Mouse (Mus musculus): Measurements from ENCODE around the gene Scrn1.
A peak's percentile ranks its signal among the peaks of the same experiment; 100 is the strongest.

Scrn1 gene

GRCm38 (mm10) chr6:54531048-54531481 is 35.2 kb downstream of the Scrn1 start:
- DNase-seq (ENCODE audit: low read depth, low spot score), result no peak

- no peak for DNase-seq (ENCODE audit: low read depth, low spot score)
Measured at GRCm38 (mm10) chr6:54530182-54530581, 36.1 kb downstream of the Scrn1 start.

GRCm38 (mm10) chr6:54528666-54529065 is 37.6 kb downstream of the Scrn1 start:
- no peak for DNase-seq (ENCODE audit: low read depth, low spot score)

- DNase-seq (ENCODE audit: low read depth, low spot score), result no peak
Measured at GRCm38 (mm10) chr6:54518758-54519157, 47.5 kb downstream of the Scrn1 start.

- DNase-seq (ENCODE audit: low read depth, low spot score), result no peak
Measured at GRCm38 (mm10) chr6:54516512-54517134, 49.7 kb downstream of the Scrn1 start.

- no peak for DNase-seq (ENCODE audit: low read depth, low spot score)
Measured at GRCm38 (mm10) chr6:54512256-54512655, 54.0 kb downstream of the Scrn1 start.

GRCm38 (mm10) chr6:54509264-54509663 is 57.0 kb downstream of the Scrn1 start:
- no peak for DNase-seq (ENCODE audit: low read depth, low spot score)

GRCm38 (mm10) chr6:54508256-54508793 is 58.0 kb downstream of the Scrn1 start:
- no peak for DNase-seq (ENCODE audit: low read depth, low spot score)

GRCm38 (mm10) chr6:54507808-54508207 is 58.5 kb downstream of the Scrn1 start:
- DNase-seq (ENCODE audit: low read depth, low spot score), result no peak

GRCm38 (mm10) chr6:54507002-54507401 is 59.3 kb downstream of the Scrn1 start:
- DNase-seq (ENCODE audit: low read depth, low spot score), result no peak

- DNase-seq (ENCODE audit: low read depth, low spot score), result no peak
Measured at GRCm38 (mm10) chr6:54506318-54506717, 60.0 kb downstream of the Scrn1 start.

GRCm38 (mm10) chr6:54502661-54503115 is 63.6 kb downstream of the Scrn1 start:
- no peak for DNase-seq (ENCODE audit: low read depth, low spot score)

- DNase-seq (ENCODE audit: low read depth, low spot score), result no peak
Measured at GRCm38 (mm10) chr6:54496214-54496613, 70.1 kb downstream of the Scrn1 start.

GRCm38 (mm10) chr6:54494612-54495398 is 71.5 kb downstream of the Scrn1 start:
- peak; percentile 27 for DNase-seq (ENCODE audit: low read depth, low spot score)

- no peak for DNase-seq (ENCODE audit: low read depth, low spot score)
Measured at GRCm38 (mm10) chr6:54494097-54494496, 72.2 kb downstream of the Scrn1 start.

- DNase-seq (ENCODE audit: low read depth, low spot score), result no peak
Measured at GRCm38 (mm10) chr6:54491074-54491473, 75.2 kb downstream of the Scrn1 start.

GRCm38 (mm10) chr6:54485973-54486569 is 80.2 kb downstream of the Scrn1 start:
- DNase-seq (ENCODE audit: low read depth, low spot score), result no peak

GRCm38 (mm10) chr6:54485435-54485901 is 80.8 kb downstream of the Scrn1 start:
- DNase-seq (ENCODE audit: low read depth, low spot score), result no peak

- no peak for DNase-seq (ENCODE audit: low read depth, low spot score)
Measured at GRCm38 (mm10) chr6:54485000-54485399, 81.3 kb downstream of the Scrn1 start.

GRCm38 (mm10) chr6:54481390-54482112 is 84.7 kb downstream of the Scrn1 start:
- no peak for DNase-seq (ENCODE audit: low read depth, low spot score)

- no peak for DNase-seq (ENCODE audit: low read depth, low spot score)
Measured at GRCm38 (mm10) chr6:54478646-54479324, 87.5 kb downstream of the Scrn1 start.

All from CD4-positive helper T cell, adult 2 months (primary cell).